10 mouse cellular contexts compared by ENCODE assay signal in the genomic region with DNA sequence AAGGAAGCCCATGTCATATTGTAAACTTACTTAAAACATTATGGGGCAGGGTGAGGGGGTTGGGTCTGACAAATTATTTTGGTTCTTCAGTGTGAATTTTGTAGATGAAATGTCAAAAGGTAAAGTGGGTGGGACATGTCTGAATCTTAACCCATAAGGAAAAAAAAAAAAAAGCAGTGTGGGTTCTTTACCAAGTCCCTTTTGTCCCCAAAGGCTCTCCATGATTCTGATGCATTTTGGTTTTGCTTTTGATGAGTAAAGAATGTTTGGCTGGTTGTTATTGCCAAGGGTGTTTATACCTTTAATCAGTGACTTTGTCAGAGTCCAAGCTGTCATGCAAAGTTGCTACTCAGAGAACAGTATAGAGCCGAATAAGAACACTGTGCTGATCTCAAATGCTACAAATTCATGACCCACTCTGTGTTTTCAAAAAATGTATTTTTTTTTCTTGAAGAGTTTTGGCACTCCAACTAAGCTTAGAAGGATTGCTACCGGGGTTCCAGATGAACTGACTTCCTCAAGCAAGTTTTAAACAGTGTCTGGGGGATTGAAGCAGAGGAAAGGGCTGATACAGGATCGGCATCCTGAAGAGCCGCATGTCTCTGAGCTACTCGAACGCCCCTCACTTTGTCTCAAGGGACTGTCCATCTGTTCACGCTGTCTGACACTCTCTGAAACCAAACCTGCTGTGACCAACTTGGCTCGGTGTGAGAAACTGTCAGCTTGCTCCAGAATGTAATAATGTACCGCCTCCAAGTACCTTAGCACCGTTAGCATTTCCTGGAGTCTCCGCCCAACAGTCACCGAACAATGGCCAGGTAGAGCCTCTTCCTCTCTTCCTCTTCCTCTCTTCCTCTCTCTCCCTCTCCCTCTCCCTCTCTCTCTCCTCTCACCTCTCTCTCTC.
DNase-seq lines count a peak whose midpoint lies in the region; ATAC-seq and TF ChIP-seq lines count a peak whose summit lies in the region.
"Had no signal": no experiment of that assay in that cellular context is flagged by ENCODE, and none has a peak within 500 bp of the region (broad histone marks: within the 10 kb centered on the region; RNA-seq: fewer than 3 reads in every experiment).

No protein-coding gene starts in this region.

- no peak overlapping the region for H3K27ac ChIP-seq in heart, embryonic 14.5 days (replicated peaks in 1 of 2; ENCODE audit: control insufficient read depth in 1 of 2, insufficient read depth in 1 of 2, low read depth in 2 of 2, low read length in 2 of 2)
- no peak overlapping the region for H3K27ac ChIP-seq in cerebellum, adult 2 months (ENCODE audit: insufficient read depth, low read length)
- no peak overlapping the region for H3K27ac ChIP-seq in hindbrain, embryonic 11.5 days (ENCODE audit: low read depth, low read length)
- no peak overlapping the region for H3K27ac ChIP-seq in intestine, embryonic 16.5 days (ENCODE audit: low read length)
- H3K27ac ChIP-seq: liver, embryonic 13.5 days had no signal

- H3K27me3 ChIP-seq in heart, embryonic 14.5 days (ENCODE audit: control insufficient read depth, insufficient read depth, low read length): no peaks in the 10 kb centered on the region
- no peaks in the 10 kb centered on the region for H3K27me3 ChIP-seq in cerebellum, adult 2 months (ENCODE audit: control insufficient read depth, insufficient read depth, low read length)
- no peaks in the 10 kb centered on the region for H3K27me3 ChIP-seq in hindbrain, embryonic 11.5 days (ENCODE audit: control insufficient read depth, insufficient read depth, low read length)
- no peaks in the 10 kb centered on the region for H3K27me3 ChIP-seq in intestine, embryonic 16.5 days (replicated peaks; ENCODE audit: control insufficient read depth, insufficient read depth, low read length)

- TF ChIP-seq CTCF in cerebellum, adult 2 months (IDR thresholded peaks at IDR 0.05; ENCODE audit: borderline replicate concordance, insufficient read depth, low read depth, low read length): no peak

- no peak for TF ChIP-seq POLR2A in cerebellum, adult 2 months (IDR thresholded peaks at IDR 0.05; ENCODE audit: borderline replicate concordance, insufficient read depth, low read length)

- no peak for ATAC-seq in heart, embryonic 14.5 days (ENCODE audit: insufficient number of reproducible peaks, insufficient read depth, low FRiP score, low read depth)
- peak; percentile 30; the same call in 1 of the 2 replicates for ATAC-seq in hindbrain, embryonic 11.5 days (ENCODE audit: low FRiP score)
- no peak for ATAC-seq in intestine, embryonic 16.5 days

- peak overlapping the region; percentile 39 for H3K4me2 ChIP-seq in heart, embryonic 14.5 days (ENCODE audit: low read length)
- 0 out of 2 replicates have a peak overlapping the region, but pooled peaks have one; percentile 5 for H3K4me2 ChIP-seq in hindbrain, embryonic 11.5 days (replicated peaks; ENCODE audit: low read depth, low read length)
- no peak overlapping the region for H3K4me2 ChIP-seq in intestine, embryonic 16.5 days (ENCODE audit: low read depth, low read length)
- H3K4me2 ChIP-seq: liver, embryonic 13.5 days had no signal

- H3K4me1 ChIP-seq in heart, embryonic 14.5 days (ENCODE audit: control insufficient read depth in 2 of 2, insufficient read depth in 2 of 2, low read length in 2 of 2): peaks cover 0 to 9% of the 10 kb centered on the region in 2 experiments; a peak in 2 of 4 replicates
- no peaks in the 10 kb centered on the region; the same call in 1 of the 2 replicates for H3K4me1 ChIP-seq in cerebellum, adult 2 months (ENCODE audit: control insufficient read depth, insufficient read depth, low read length)
- H3K4me1 ChIP-seq in hindbrain, embryonic 11.5 days (replicated peaks; ENCODE audit: control insufficient read depth, insufficient read depth, low read length): no peaks in the 10 kb centered on the region
- H3K4me1 ChIP-seq in intestine, embryonic 16.5 days (ENCODE audit: control insufficient read depth, insufficient read depth, low read length): no peaks in the 10 kb centered on the region
- H3K4me1 ChIP-seq: liver, embryonic 13.5 days had no signal

- intact Hi-C loops in heart, postnatal 14 days (cut with DNase I): no loop called here

- H3K9ac ChIP-seq in heart, embryonic 14.5 days (ENCODE audit: low read length): no peak overlapping the region
- no peak overlapping the region for H3K9ac ChIP-seq in hindbrain, embryonic 11.5 days (ENCODE audit: low read depth, low read length)
- no peak overlapping the region for H3K9ac ChIP-seq in intestine, embryonic 16.5 days (ENCODE audit: low read depth, low read length)
- H3K9ac ChIP-seq: liver, embryonic 13.5 days had no signal

- no peaks in the 10 kb centered on the region for H3K36me3 ChIP-seq in heart, embryonic 14.5 days (ENCODE audit: control insufficient read depth, insufficient read depth, low read length)
- no peaks in the 10 kb centered on the region for H3K36me3 ChIP-seq in hindbrain, embryonic 11.5 days (ENCODE audit: control insufficient read depth, insufficient read depth, low read length)
- no peaks in the 10 kb centered on the region for H3K36me3 ChIP-seq in intestine, embryonic 16.5 days (ENCODE audit: control insufficient read depth, insufficient read depth, low read length)
- H3K36me3 ChIP-seq: liver, embryonic 13.5 days had no signal

- H3K4me3 ChIP-seq in heart, embryonic 14.5 days (ENCODE audit: control insufficient read depth in 1 of 2, insufficient read depth in 1 of 2, low read depth in 1 of 2, low read length in 2 of 2): no peak overlapping the region
- peak overlapping the region; percentile 17 for H3K4me3 ChIP-seq in cerebellum, adult 2 months (replicated peaks; ENCODE audit: insufficient read depth, low read depth, low read length)
- no peak overlapping the region for H3K4me3 ChIP-seq in hindbrain, embryonic 11.5 days (ENCODE audit: low read depth, low read length)
- no peak overlapping the region for H3K4me3 ChIP-seq in intestine, embryonic 16.5 days (ENCODE audit: low read length)
- H3K4me3 ChIP-seq: liver, embryonic 13.5 days had no signal

- DNase-seq in heart, postnatal 14 days: no peak
- peak; percentile 55 to 67 for DNase-seq in cerebellum, adult 2 months
- peak; percentile 45 for DNase-seq in hindbrain, embryonic 11.5 days (ENCODE audit: low spot score)
- DNase-seq in neural tube, embryonic 10.5 days (ENCODE audit: extremely low spot score, low spot score): peak; percentile 27
- DNase-seq in thymus, postnatal 4 days: no peak
- no peak for DNase-seq in frontal cortex, postnatal 25 days (ENCODE audit: low spot score in 2 of 2)
- DNase-seq: liver, embryonic 13.5 days; thymus, adult 18-20 months had no signal

- WGBS in heart, embryonic 14.5 days: 14% methylated on average over 12 of the region's 12 CpGs
- 6% methylated on average over 12 of the region's 12 CpGs for WGBS in cerebellum, adult 2 months
- 29% methylated on average over 12 of the region's 12 CpGs for WGBS in hindbrain, embryonic 11.5 days
- 35% methylated on average over 12 of the region's 12 CpGs for WGBS in intestine, embryonic 16.5 days

- H3K9me3 ChIP-seq in heart, embryonic 14.5 days (ENCODE audit: control insufficient read depth, low read length): no peaks in the 10 kb centered on the region
- no peaks in the 10 kb centered on the region for H3K9me3 ChIP-seq in hindbrain, embryonic 11.5 days (ENCODE audit: control insufficient read depth, low read length)
- no peaks in the 10 kb centered on the region for H3K9me3 ChIP-seq in intestine, embryonic 16.5 days (ENCODE audit: control insufficient read depth, low read length)
- H3K9me3 ChIP-seq: liver, embryonic 13.5 days had no signal

Comparison
In these comparisons a context has a peak if more than half of its experiments do, and no peak if none do; other contexts are left out.
1. DNase-seq: peak in cerebellum, adult 2 months (2 of 2), hindbrain, embryonic 11.5 days (single experiment) and neural tube, embryonic 10.5 days (single experiment); none in heart, postnatal 14 days (0 of 2), thymus, postnatal 4 days (single experiment) and frontal cortex, postnatal 25 days (0 of 2).